Mouse (Mus musculus) myocyte (in vitro differentiated cells): ENCODE measurements at regions not wholly inside any gene's neighbourhood (a gene's known extent, or its start where the extent isn't known, plus 50 kb on each side); places are given as distances from the start of the nearest gene placed in this dataset.

Experiments used
- H3K27me3 ChIP-seq: one replicate; pipeline ENCODE4 v1.6.1; 2011; ENCODE audit not compliant: control insufficient read depth, insufficient read depth, insufficient read length
- H3K36me3 ChIP-seq: one replicate; pipeline ENCODE4 v1.6.1; 2011; ENCODE audit not compliant: control insufficient read depth, insufficient read depth
- H3K4me2 ChIP-seq: one replicate; pipeline ENCODE4 v1.6.1; 2011; ENCODE audit warnings: low read depth, control low read depth
- H3K4me3 ChIP-seq: one replicate; pipeline ENCODE4 v1.5.1; 2011; ENCODE audit warnings: mild to moderate bottlenecking, control low read depth, moderate library complexity
- H3K79me2 ChIP-seq: one replicate; pipeline ENCODE4 v1.6.1; 2011; ENCODE audit not compliant: control insufficient read depth, insufficient read depth
- H3ac ChIP-seq: one replicate; pipeline ENCODE4 v1.6.1; 2011; ENCODE audit not compliant: control insufficient read depth, insufficient read length
- CEBPB ChIP-seq: IDR thresholded peaks from 2 replicates; pipeline ENCODE4 v1.6.1; 2011; ENCODE audit warnings: mild to moderate bottlenecking, moderate library complexity; ENCODE audit not compliant: poor library complexity, insufficient read depth, severe bottlenecking
- E2F4 ChIP-seq: IDR thresholded peaks from one replicate; pipeline ENCODE4 v1.6.1; 2011; ENCODE audit warnings: mild to moderate bottlenecking, control low read depth, moderate library complexity; ENCODE audit not compliant: insufficient read depth
- MAX ChIP-seq: IDR thresholded peaks from one replicate; pipeline ENCODE4 v1.6.1; 2011; ENCODE audit warnings: low read depth, mild to moderate bottlenecking, control low read depth
- MYOD1 ChIP-seq, 3 experiments: IDR thresholded peaks; one replicate each; pipeline ENCODE4 v1.6.1; 2011; ENCODE audit warnings: control low read depth in 2 of 3, low read depth in 2 of 3, mild to moderate bottlenecking in 2 of 3, moderate library complexity in 1 of 3; ENCODE audit not compliant: insufficient read length in 2 of 3, control insufficient read depth in 1 of 3
- MYOG ChIP-seq, 3 experiments: IDR thresholded peaks; one replicate each; pipeline ENCODE4 v1.6.1; 2011; ENCODE audit warnings: control low read depth in 2 of 3, low read depth in 2 of 3, mild to moderate bottlenecking in 2 of 3; ENCODE audit not compliant: insufficient read length in 2 of 3, control insufficient read depth in 1 of 3, insufficient read depth in 1 of 3
- POLR2A ChIP-seq: IDR thresholded peaks from one replicate; pipeline ENCODE4 v1.6.1; 2011; ENCODE audit warnings: low read depth, mild to moderate bottlenecking, control low read depth, moderate library complexity; ENCODE audit not compliant: insufficient read length
- POLR2AphosphoS2 ChIP-seq: IDR thresholded peaks from one replicate; pipeline ENCODE4 v1.6.1; 2011; ENCODE audit warnings: low read depth, control low read depth; ENCODE audit not compliant: insufficient read length
- REST ChIP-seq: IDR thresholded peaks from one replicate; pipeline ENCODE4 v1.6.1; 2011; ENCODE audit warnings: mild to moderate bottlenecking, control low read depth, moderate library complexity; ENCODE audit not compliant: insufficient read depth, insufficient read length
- SRF ChIP-seq: IDR thresholded peaks from one replicate; pipeline ENCODE4 v1.6.1; 2011; ENCODE audit warnings: low read depth; ENCODE audit not compliant: control insufficient read depth, insufficient read length
- TCF12 ChIP-seq: IDR thresholded peaks from one replicate; pipeline ENCODE4 v1.6.1; 2011; ENCODE audit warnings: mild to moderate bottlenecking, control low read depth; ENCODE audit not compliant: poor library complexity, insufficient read depth, severe bottlenecking
- TCF3 ChIP-seq: IDR thresholded peaks from one replicate; pipeline ENCODE4 v1.6.1; 2011; ENCODE audit warnings: low read depth, control low read depth; ENCODE audit not compliant: insufficient read length
- USF1 ChIP-seq: IDR thresholded peaks from one replicate; pipeline ENCODE4 v1.6.1; 2011; ENCODE audit warnings: low read depth, mild to moderate bottlenecking, control low read depth, moderate library complexity

DNA sequence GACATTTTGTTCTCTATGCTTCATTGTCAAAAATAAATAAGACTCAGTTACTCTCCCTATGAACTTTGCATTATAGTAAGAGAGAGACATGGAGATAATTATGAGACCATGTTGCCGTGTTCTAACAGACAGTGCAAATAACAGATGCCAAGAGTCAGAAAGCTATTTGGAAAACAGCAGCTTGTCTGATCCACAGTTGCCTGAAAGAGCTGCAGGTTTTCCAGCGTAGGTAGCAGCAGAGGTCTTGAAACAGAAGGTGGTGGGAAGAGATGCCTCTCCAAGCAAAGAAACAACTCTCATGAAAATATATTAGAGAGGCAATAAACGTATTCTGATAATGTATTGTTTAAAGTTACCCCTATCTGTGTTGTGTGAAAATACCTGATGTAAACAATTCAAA, 793.5 kb downstream of the Kcna4 start:
- Histone ChIP-seq H3K36me3 (no peaks in the 10 kb centered on the region), H3K27me3 (no peaks in the 10 kb centered on the region), H3ac (no peak overlapping the region), H3K4me3 (no peak overlapping the region), H3K4me2 (no peak overlapping the region), H3K79me2 (no peaks in the 10 kb centered on the region)
- no peak for TF ChIP-seq POLR2AphosphoS2
- no peak for TF ChIP-seq E2F4
- TF ChIP-seq TCF3, result no peak
- TF ChIP-seq SRF, result no peak
- TF ChIP-seq CEBPB, result no peak
- TF ChIP-seq MAX, result no peak
- TF ChIP-seq MYOD1 (IDR thresholded peaks at IDR 0.05; ENCODE audit: control insufficient read depth in 1 of 3, insufficient read length in 2 of 3, low read depth in 2 of 3), result no peak
- TF ChIP-seq POLR2A, result no peak

DNA sequence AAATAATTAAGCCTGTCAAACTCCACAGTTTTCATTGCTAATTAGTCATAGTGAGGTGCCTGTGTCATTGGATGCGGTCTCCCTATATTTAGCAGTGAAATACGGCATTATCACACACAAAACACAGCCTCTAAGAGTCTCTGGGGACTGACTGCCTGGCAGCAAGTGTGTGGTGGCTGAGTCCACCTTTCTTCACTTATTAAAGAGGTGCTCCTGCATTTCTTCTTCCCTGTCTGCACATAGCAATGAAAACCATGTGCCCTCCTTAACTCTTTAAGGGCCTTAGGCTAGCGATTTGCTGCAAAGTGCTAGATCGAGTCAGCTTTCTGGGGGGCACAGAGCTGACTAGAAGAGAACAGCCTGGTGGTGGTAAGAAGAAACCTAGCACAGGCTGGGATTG, 799.8 kb downstream of the Kcna4 start:
- Histone ChIP-seq H3K27me3 (no peaks in the 10 kb centered on the region), H3ac (no peak overlapping the region), H3K36me3 (no peaks in the 10 kb centered on the region), H3K4me3 (no peak overlapping the region), H3K79me2 (no peaks in the 10 kb centered on the region), H3K4me2 (no peak overlapping the region)
- TF ChIP-seq CEBPB (no peak), POLR2AphosphoS2 (no peak), REST (no peak), E2F4 (no peak), POLR2A (no peak), MYOD1 (IDR thresholded peaks at IDR 0.05; ENCODE audit: control insufficient read depth in 1 of 3, insufficient read length in 2 of 3, low read depth in 2 of 3) (no peak), SRF (no peak), TCF3 (no peak), MAX (no peak), TCF12 (no peak), USF1 (no peak), MYOG (IDR thresholded peaks at IDR 0.05; ENCODE audit: control insufficient read depth in 1 of 3, insufficient read depth in 1 of 3, insufficient read length in 2 of 3, low read depth in 2 of 3) (no peak)

DNA sequence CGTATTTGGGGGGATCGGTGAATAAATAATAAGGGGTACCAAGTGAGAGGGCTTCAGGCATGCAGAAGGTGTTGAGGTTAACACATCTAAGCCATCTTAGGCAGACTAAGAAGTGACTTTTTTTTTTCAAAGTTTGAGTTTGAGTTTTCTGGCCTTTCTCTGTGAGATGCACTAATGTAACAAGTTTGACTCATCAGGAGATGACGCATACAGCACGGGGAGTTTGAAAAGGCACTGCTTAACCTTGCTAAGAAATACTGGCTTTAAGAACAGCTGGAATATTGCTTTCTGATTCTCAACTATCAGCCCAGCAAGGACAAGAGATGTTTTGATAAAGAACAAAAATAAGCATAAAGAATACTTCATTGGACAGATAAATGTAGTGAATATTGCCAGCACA, 806.6 kb downstream of the Kcna4 start:
- no peak overlapping the region for H3K4me2 ChIP-seq
- TF ChIP-seq CEBPB, result no peak
- TF ChIP-seq POLR2AphosphoS2, result no peak
- TF ChIP-seq REST, result no peak
- no peak for TF ChIP-seq MAX
- no peak for TF ChIP-seq MYOG (IDR thresholded peaks at IDR 0.05; ENCODE audit: control insufficient read depth in 1 of 3, insufficient read depth in 1 of 3, insufficient read length in 2 of 3, low read depth in 2 of 3)
- TF ChIP-seq TCF12, result no peak
- TF ChIP-seq USF1, result no peak
- no peak for TF ChIP-seq E2F4
- TF ChIP-seq POLR2A, result no peak
- no peak for TF ChIP-seq SRF
- TF ChIP-seq MYOD1 (IDR thresholded peaks at IDR 0.05; ENCODE audit: control insufficient read depth in 1 of 3, insufficient read length in 2 of 3, low read depth in 2 of 3), result no peak

DNA sequence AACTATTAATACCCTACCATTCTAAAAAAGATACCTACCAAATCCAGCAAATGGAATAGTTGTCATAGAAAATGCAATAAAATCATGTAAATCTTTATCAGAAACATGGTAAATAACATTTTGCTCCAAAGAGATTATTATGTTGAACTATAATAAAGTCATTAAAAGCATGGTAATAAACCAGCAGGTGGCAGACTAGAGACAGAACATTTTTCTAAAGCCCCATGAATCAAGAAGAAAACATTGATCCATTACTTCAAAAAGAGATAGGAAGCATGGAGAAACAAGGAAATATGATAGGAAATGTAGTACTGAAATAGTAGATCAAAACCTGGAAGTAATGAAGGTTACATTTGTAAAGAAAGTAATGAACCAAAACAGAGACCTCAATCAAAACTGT, 819.7 kb downstream of the Kcna4 start:
- Histone ChIP-seq H3K27me3 (no peaks in the 10 kb centered on the region), H3K4me3 (no peak overlapping the region), H3K4me2 (no peak overlapping the region), H3K36me3 (no peaks in the 10 kb centered on the region), H3K79me2 (no peaks in the 10 kb centered on the region), H3ac (no peak overlapping the region)
- TF ChIP-seq CEBPB, result no peak
- no peak for TF ChIP-seq SRF
- no peak for TF ChIP-seq TCF12

More for the DNA sequence above, 806.6 kb downstream of the Kcna4 start:
- Histone ChIP-seq H3K36me3 (no peaks in the 10 kb centered on the region), H3K4me3 (no peak overlapping the region), H3K79me2 (no peaks in the 10 kb centered on the region), H3K27me3 (no peaks in the 10 kb centered on the region), H3ac (no peak overlapping the region)

- Histone ChIP-seq H3ac (no peak overlapping the region), H3K27me3 (no peaks in the 10 kb centered on the region), H3K79me2 (no peaks in the 10 kb centered on the region), H3K4me3 (no peak overlapping the region), H3K36me3 (no peaks in the 10 kb centered on the region), H3K4me2 (no peak overlapping the region)
- TF ChIP-seq POLR2AphosphoS2, result no peak
- no peak for TF ChIP-seq TCF3
- TF ChIP-seq MYOG (IDR thresholded peaks at IDR 0.05; ENCODE audit: control insufficient read depth in 1 of 3, insufficient read depth in 1 of 3, insufficient read length in 2 of 3, low read depth in 2 of 3), result no peak
- no peak for TF ChIP-seq TCF12
- TF ChIP-seq USF1, result no peak
- no peak for TF ChIP-seq E2F4
- no peak for TF ChIP-seq MYOD1 (IDR thresholded peaks at IDR 0.05; ENCODE audit: control insufficient read depth in 1 of 3, insufficient read length in 2 of 3, low read depth in 2 of 3)
- TF ChIP-seq POLR2A, result no peak
- no peak for TF ChIP-seq CEBPB
- no peak for TF ChIP-seq REST
- no peak for TF ChIP-seq MAX
- no peak for TF ChIP-seq SRF
Observed at GRCm38 (mm10) chr2:108145694-108146093, 855.3 kb downstream of the Kcna4 start.
